Mouse (Mus musculus) heart, postnatal 36 days (tissue): ENCODE measurements around the gene Dlx4. TPM values are rescaled to one million over a fixed set of nuclear protein-coding genes. Genes with fewer than 3 reads are reported as not detected.

Experiments
- DNase-seq, 2 experiments: peaks; one replicate each; pipeline ENCODE4 v3.0.0; 2021 to 2022
- intact Hi-C: fragments of 180-260 bp; cut with DNase I; formaldehyde crosslinking; loops from one replicate; pipeline ENCODE4 v1.15.1; 2025
- total RNA-seq, 2 experiments: library from RNA; stranded (reverse); gene quantifications; 2 replicates each; pipeline ENCODE4 v1.2.3; 2021

Dlx4 gene
- total RNA-seq, 2 experiments from 2014 or later = not detected

- intact Hi-C loops = loop anchor here (1.0 to 10.0 kb wide), 3 partner anchors 30 to 242 kb away; partner anchors contain the start of gene Itga3
- DNase-seq = peak; percentile 78 to 89
These were observed 39.4 kb downstream of the Dlx4 start for GRCm38 (mm10) chr11:95106440-95107236.

GRCm38 (mm10) chr11:95105274-95105874 is 40.7 kb downstream of the Dlx4 start:
- DNase-seq = no peak
- intact Hi-C loops = loop anchor here (10.0 kb wide), 1 partner anchor 241 kb away; no protein-coding TSS in a partner anchor

GRCm38 (mm10) chr11:95104266-95104665 is 41.8 kb downstream of the Dlx4 start:
- intact Hi-C loops = loop anchor here (10.0 kb wide), 1 partner anchor 239 kb away; no protein-coding TSS in a partner anchor
- DNase-seq = no peak

- intact Hi-C loops = loop anchor here (10.0 kb wide), 1 partner anchor 238 kb away; no protein-coding TSS in a partner anchor
- no peak for DNase-seq
These were observed 43.7 kb downstream of the Dlx4 start for GRCm38 (mm10) chr11:95102161-95102904.

GRCm38 (mm10) chr11:95101071-95101788 is 44.8 kb downstream of the Dlx4 start:
- intact Hi-C loops = loop anchor here (10.0 kb wide), 1 partner anchor 236 kb away; no protein-coding TSS in a partner anchor
- no peak for DNase-seq

- intact Hi-C loops = loop anchor here (10.0 kb wide), 1 partner anchor 236 kb away; no protein-coding TSS in a partner anchor
- DNase-seq = no peak
These were observed 45.7 kb downstream of the Dlx4 start for GRCm38 (mm10) chr11:95100393-95100792.

GRCm38 (mm10) chr11:95098346-95099095 is 47.5 kb downstream of the Dlx4 start:
- no peak for DNase-seq
- intact Hi-C loops = no loop called here

GRCm38 (mm10) chr11:95097889-95098288 is 48.2 kb downstream of the Dlx4 start:
- intact Hi-C loops = no loop called here
- DNase-seq = no peak

- DNase-seq = no peak
- intact Hi-C loops = no loop called here
These were observed 49.3 kb downstream of the Dlx4 start for GRCm38 (mm10) chr11:95096608-95097373.

GRCm38 (mm10) chr11:95095596-95095995 is 50.5 kb downstream of the Dlx4 start:
- no peak for DNase-seq
- intact Hi-C loops = no loop called here

- no peak for DNase-seq
- intact Hi-C loops = no loop called here
These were observed 53.0 kb downstream of the Dlx4 start for GRCm38 (mm10) chr11:95093077-95093476.

Other genes starting within 250 kb of the Dlx4 start
- 100 to 1,000 TPM; 144 to 156 TPM for gene Col1a1, start 210.0 kb downstream of the Dlx4 start, total RNA-seq
- gene Hils1, start 178.7 kb downstream of the Dlx4 start, total RNA-seq = not detected
- gene Sgca, start 169.9 kb downstream of the Dlx4 start, total RNA-seq = 100 to 1,000 TPM; 185 to 189 TPM
- gene Ppp1r9b, start 155.2 kb downstream of the Dlx4 start, total RNA-seq = 10 to 100 TPM; 46.3 to 50.8 TPM
- 1 to 10 TPM; 1.2 to 1.3 TPM for gene Samd14, start 136.4 kb downstream of the Dlx4 start, total RNA-seq
- 100 to 1,000 TPM; 439 to 481 TPM for gene Pdk2, start 104.9 kb downstream of the Dlx4 start, total RNA-seq
- gene Itga3, start 69.5 kb downstream of the Dlx4 start, total RNA-seq = 10 to 100 TPM; 11.2 to 11.4 TPM
- gene Dlx3, start 26.1 kb downstream of the Dlx4 start, total RNA-seq = not detected
- not detected for gene Tac4, start 115.3 kb upstream of the Dlx4 start, total RNA-seq
- 10 to 100 TPM; 27.5 to 32.3 TPM for gene Kat7, start 164.0 kb upstream of the Dlx4 start, total RNA-seq
- gene Fam117a, start 190.8 kb upstream of the Dlx4 start, total RNA-seq = 10 to 100 TPM in 1 of 2 experiments, 1 to 10 TPM in 1; 7.0 to 10.3 TPM
- 10 to 100 TPM; 35.7 to 37.6 TPM for gene Slc35b1, start 238.4 kb upstream of the Dlx4 start, total RNA-seq